ENCODE assay signal across 10 mouse cellular contexts in genomic region chr8:71952489-71952888, GRCm38 (mm10). TPM values are rescaled to one million over a fixed set of nuclear protein-coding genes. Genes with fewer than 3 reads are reported as not detected.
A peak's percentile ranks its signal among the peaks of the same experiment; 100 is the strongest.
DNase-seq lines count a peak whose midpoint lies in the region; ATAC-seq and TF ChIP-seq lines count a peak whose summit lies in the region.
"Had no signal": no experiment of that assay in that cellular context is flagged by ENCODE, and none has a peak within 500 bp of the region (broad histone marks: within the 10 kb centered on the region; RNA-seq: fewer than 3 reads in every experiment).

No protein-coding gene starts in this region.

- H3K9me3 ChIP-seq in hindbrain, embryonic 10.5 days: peaks cover 35% of the 10 kb centered on the region
- no peaks in the 10 kb centered on the region; the same call in 1 of the 2 replicates for H3K9me3 ChIP-seq in hindbrain, embryonic 11.5 days (ENCODE audit: control insufficient read depth, low read length)
- no peaks in the 10 kb centered on the region for H3K9me3 ChIP-seq in MEL (replicated peaks; ENCODE audit: insufficient read depth, low read length)
- H3K9me3 ChIP-seq in limb, embryonic 14.5 days (ENCODE audit: control insufficient read depth, low read length): peaks cover 15% of the 10 kb centered on the region

- H3K27ac ChIP-seq in hindbrain, embryonic 10.5 days: no peak overlapping the region
- H3K27ac ChIP-seq in hindbrain, embryonic 11.5 days (ENCODE audit: low read depth, low read length): no peak overlapping the region
- H3K27ac ChIP-seq in MEL (ENCODE audit: control insufficient read depth, low read depth, low read length): peak overlapping the region; percentile 1; the same call in 1 of the 2 replicates
- no peak overlapping the region for H3K27ac ChIP-seq in limb, embryonic 14.5 days (replicated peaks; ENCODE audit: low read depth, low read length)
- H3K27ac ChIP-seq: left cerebral cortex, adult 2 months had no signal

- H3K27me3 ChIP-seq in hindbrain, embryonic 10.5 days (ENCODE audit: insufficient read depth, poor library complexity, severe bottlenecking): no peaks in the 10 kb centered on the region
- H3K27me3 ChIP-seq in hindbrain, embryonic 11.5 days (ENCODE audit: control insufficient read depth, insufficient read depth, low read length): no peaks in the 10 kb centered on the region
- no peaks in the 10 kb centered on the region for H3K27me3 ChIP-seq in MEL (ENCODE audit: control insufficient read depth in 1 of 2, insufficient read depth in 2 of 2, low read length in 2 of 2)
- no peaks in the 10 kb centered on the region for H3K27me3 ChIP-seq in limb, embryonic 14.5 days (ENCODE audit: control insufficient read depth, insufficient read depth, low read length)

- intact Hi-C loops in gastrocnemius, postnatal 14 days (cut with DNase I; ENCODE audit: low total_unique reads): loop anchor here (5.0 kb wide), 1 partner anchor 35 kb away; no protein-coding TSS in a partner anchor

- no peak for DNase-seq in hindbrain, embryonic 10.5 days (ENCODE audit: low spot score)
- no peak for DNase-seq in hindbrain, embryonic 11.5 days (ENCODE audit: low spot score)
- peak; percentile 6 to 12 for DNase-seq in B cell, adult 2 months
- DNase-seq in MEL (ENCODE audit: low read depth, low spot score): peak; percentile 35
- no peak for DNase-seq in limb, embryonic 14.5 days (ENCODE audit: low spot score)
- no peak for DNase-seq in gastrocnemius, postnatal 14 days
- no peak for DNase-seq in layer of hippocampus, postnatal 14 days (ENCODE audit: low spot score in 2 of 2)
- DNase-seq in lung, postnatal 4 days: no peak

- peak in 1 of 2 experiments; percentile 45; a peak in 1 of 4 replicates for TF ChIP-seq EP300 in MEL (IDR thresholded peaks at IDR 0.05; ENCODE audit: low read depth in 1 of 2, low read length in 2 of 2)

- no peak overlapping the region for H3K4me2 ChIP-seq in hindbrain, embryonic 11.5 days (replicated peaks; ENCODE audit: low read depth, low read length)
- 0 out of 2 replicates have a peak overlapping the region, but pooled peaks have one; percentile 45 for H3K4me2 ChIP-seq in limb, embryonic 14.5 days (replicated peaks; ENCODE audit: low read depth, low read length, severe bottlenecking)

- peaks cover 41% of the 10 kb centered on the region for H3K79me2 ChIP-seq in MEL (ENCODE audit: control insufficient read depth, insufficient read depth, low read length, poor library complexity)

- TF ChIP-seq CTCF in MEL (IDR thresholded peaks at IDR 0.05 in 2 of 3, conservative IDR thresholded peaks at IDR 0.05 in 1 of 3; ENCODE audit: control insufficient read depth in 1 of 3, insufficient read depth in 1 of 3, low read depth in 2 of 3, low read length in 3 of 3, poor library complexity in 1 of 3, severe bottlenecking in 1 of 3): no peak

- no peak for ATAC-seq in hindbrain, embryonic 11.5 days (ENCODE audit: low FRiP score)
- no peak for ATAC-seq in limb, embryonic 14.5 days (ENCODE audit: low FRiP score, low read depth)
- ATAC-seq: activated CD4-positive, CD25-positive, alpha-beta regulatory T cell, adult 4 months had no signal

- peak overlapping the region; percentile 66; the same call in 1 of the 2 replicates for H3K4me3 ChIP-seq in hindbrain, embryonic 10.5 days
- H3K4me3 ChIP-seq in hindbrain, embryonic 11.5 days (ENCODE audit: low read depth, low read length): no peak overlapping the region
- H3K4me3 ChIP-seq in MEL (ENCODE audit: control insufficient read depth in 1 of 2, insufficient read depth in 1 of 2, low read depth in 2 of 2, low read length in 2 of 2): peak overlapping the region in 1 of 2 experiments; percentile 100; a peak in 1 of 4 replicates
- no peak overlapping the region for H3K4me3 ChIP-seq in limb, embryonic 14.5 days (replicated peaks; ENCODE audit: low read length)

- no peak for TF ChIP-seq RAD21 in MEL (IDR thresholded peaks at IDR 0.05; ENCODE audit: low read depth, low read length)

- H3K4me1 ChIP-seq in hindbrain, embryonic 10.5 days (replicated peaks): peaks cover 18% of the 10 kb centered on the region
- no peaks in the 10 kb centered on the region for H3K4me1 ChIP-seq in hindbrain, embryonic 11.5 days (replicated peaks; ENCODE audit: control insufficient read depth, insufficient read depth, low read length)
- peaks cover 7 to 21% of the 10 kb centered on the region in 2 experiments; a peak in 3 of 4 replicates for H3K4me1 ChIP-seq in MEL (ENCODE audit: control insufficient read depth in 1 of 2, insufficient read depth in 2 of 2, low read length in 2 of 2)
- H3K4me1 ChIP-seq in limb, embryonic 14.5 days (ENCODE audit: control insufficient read depth, insufficient read depth, low read length): peaks cover 4% of the 10 kb centered on the region; the same call in 1 of the 2 replicates

- no peak overlapping the region for H3K9ac ChIP-seq in hindbrain, embryonic 11.5 days (ENCODE audit: low read depth, low read length)
- peak overlapping the region; percentile 98; the same call in 1 of the 2 replicates for H3K9ac ChIP-seq in MEL (ENCODE audit: control insufficient read depth, low read depth, low read length, poor library complexity, severe bottlenecking)
- no peak overlapping the region for H3K9ac ChIP-seq in limb, embryonic 14.5 days (ENCODE audit: low read depth, low read length, severe bottlenecking)

- H3K36me3 ChIP-seq in hindbrain, embryonic 10.5 days: peaks cover 38% of the 10 kb centered on the region
- H3K36me3 ChIP-seq in hindbrain, embryonic 11.5 days (ENCODE audit: control insufficient read depth, insufficient read depth, low read length): no peaks in the 10 kb centered on the region
- H3K36me3 ChIP-seq in MEL (ENCODE audit: control insufficient read depth in 1 of 2, insufficient read depth in 2 of 2, low read length in 2 of 2): peaks cover 7 to 26% of the 10 kb centered on the region in 2 experiments; a peak in 3 of 4 replicates
- H3K36me3 ChIP-seq in limb, embryonic 14.5 days (ENCODE audit: control insufficient read depth, insufficient read depth, low read length): 0 out of 2 replicates have a peak, but pooled peaks cover 2% of the 10 kb centered on the region

- TF ChIP-seq POLR2A in MEL (IDR thresholded peaks at IDR 0.05; ENCODE audit: control insufficient read depth in 1 of 2, insufficient read depth in 1 of 2, low read depth in 1 of 2, low read length in 2 of 2, poor library complexity in 1 of 2): no peak
- no peak for TF ChIP-seq POLR2A in limb, embryonic 14.5 days (IDR thresholded peaks at IDR 0.05; ENCODE audit: borderline replicate concordance, extremely low read depth, insufficient read depth, insufficient read length)

- WGBS in hindbrain, embryonic 10.5 days: 96% methylated on average over 1 of the region's 1 CpGs
- WGBS in hindbrain, embryonic 11.5 days: 96% methylated on average over 1 of the region's 1 CpGs
- 91% methylated on average over 1 of the region's 1 CpGs for WGBS in limb, embryonic 14.5 days

TF ChIP-seq in MEL, 35 proteins besides CTCF, POLR2A, EP300 and RAD21 (continues in another document):
- TF ChIP-seq CHD1 (IDR thresholded peaks at IDR 0.05; ENCODE audit: low read depth, low read length) (no peak), GATA1 (IDR thresholded peaks at IDR 0.05; ENCODE audit: low read depth, low read length) (no peak)

RNA-seq across cellular contexts. Expression of gene Zfp961, which starts 1.7 kb away (rescaled TPM):
- polyA plus RNA-seq in hindbrain, embryonic 10.5 days (2016; fragmentation: Nextera tagmentation; extraction: Ambion mirVana): 18.3 and 26.3 TPM in 2 replicates
- polyA plus RNA-seq in hindbrain, embryonic 11.5 days (2014; fragmentation: Nextera tagmentation; extraction: Ambion mirVana): 21.4 and 27.0 TPM in 2 replicates
- total RNA-seq in MEL (2012; rRNA removed): 28.2 and 30.6 TPM in 2 replicates
- 10 to 100 TPM in 1 of 2 experiments, not detected in 1; 26.1 TPM for polyA plus RNA-seq in MEL (2012; ENCODE audit: insufficient read depth in 1 of 2, insufficient read length in 2 of 2, low read depth in 1 of 2, low replicate concordance in 2 of 2, missing spikeins in 1 of 2)
- polyA plus RNA-seq in limb, embryonic 14.5 days (2012; rRNA removed): 15.2 and 18.9 TPM in 2 replicates
- 15.5 and 19.3 TPM in 2 replicates for polyA plus RNA-seq in limb, embryonic 14.5 days (2014; fragmentation: Nextera tagmentation; extraction: Ambion mirVana)
- 1 to 10 TPM; 2.9 to 3.3 TPM for total RNA-seq in gastrocnemius, postnatal 14 days (2021)
- total RNA-seq in layer of hippocampus, postnatal 14 days (2021): 10 to 100 TPM; 17.0 to 17.7 TPM

RNA-seq across cellular contexts. Expression of gene Zfp617, which starts 44.1 kb away (rescaled TPM):
- 31.7 and 34.2 TPM in 2 replicates for polyA plus RNA-seq in hindbrain, embryonic 10.5 days (2016; fragmentation: Nextera tagmentation; extraction: Ambion mirVana)
- 40.2 and 43.5 TPM in 2 replicates for polyA plus RNA-seq in hindbrain, embryonic 11.5 days (2014; fragmentation: Nextera tagmentation; extraction: Ambion mirVana)
- total RNA-seq in MEL (2012; rRNA removed): 12.6 and 14.6 TPM in 2 replicates
- polyA plus RNA-seq in MEL (2012; ENCODE audit: insufficient read depth in 1 of 2, insufficient read length in 2 of 2, low read depth in 1 of 2, low replicate concordance in 2 of 2, missing spikeins in 1 of 2): 10 to 100 TPM in 1 of 2 experiments, not detected in 1; 11.0 TPM
- polyA plus RNA-seq in limb, embryonic 14.5 days (2012; rRNA removed): 11.2 and 14.9 TPM in 2 replicates
- 19.7 and 21.2 TPM in 2 replicates for polyA plus RNA-seq in limb, embryonic 14.5 days (2014; fragmentation: Nextera tagmentation; extraction: Ambion mirVana)
- total RNA-seq in gastrocnemius, postnatal 14 days (2021): 10 to 100 TPM; 17.9 to 18.4 TPM
- 10 to 100 TPM; 25.2 to 31.4 TPM for total RNA-seq in layer of hippocampus, postnatal 14 days (2021)

RNA-seq across cellular contexts. Expression of gene Zfp882, which starts 44.1 kb away (rescaled TPM):
- polyA plus RNA-seq in hindbrain, embryonic 10.5 days (2016; fragmentation: Nextera tagmentation; extraction: Ambion mirVana): 8.6 and 8.7 TPM in 2 replicates
- 9.1 and 12.4 TPM in 2 replicates for polyA plus RNA-seq in hindbrain, embryonic 11.5 days (2014; fragmentation: Nextera tagmentation; extraction: Ambion mirVana)
- total RNA-seq in MEL (2012; rRNA removed): 12.4 and 13.4 TPM in 2 replicates
- polyA plus RNA-seq in MEL (2012; ENCODE audit: insufficient read depth in 1 of 2, insufficient read length in 2 of 2, low read depth in 1 of 2, low replicate concordance in 2 of 2, missing spikeins in 1 of 2): 10 to 100 TPM in 1 of 2 experiments, not detected in 1; 16.1 TPM
- polyA plus RNA-seq in limb, embryonic 14.5 days (2012; rRNA removed): 3.4 and 5.5 TPM in 2 replicates
- polyA plus RNA-seq in limb, embryonic 14.5 days (2014; fragmentation: Nextera tagmentation; extraction: Ambion mirVana): 5.7 TPM in 2 replicates
- 1 to 10 TPM; 1.5 to 2.5 TPM for total RNA-seq in gastrocnemius, postnatal 14 days (2021)
- total RNA-seq in layer of hippocampus, postnatal 14 days (2021): 10 to 100 TPM; 10.9 to 12.8 TPM

RNA-seq across cellular contexts. Expression of gene Cyp4f18, which starts 56.9 kb away (rescaled TPM):
- polyA plus RNA-seq in hindbrain, embryonic 10.5 days (2016; fragmentation: Nextera tagmentation; extraction: Ambion mirVana): 0.50 and 1.0 TPM in 2 replicates
- polyA plus RNA-seq in hindbrain, embryonic 11.5 days (2014; fragmentation: Nextera tagmentation; extraction: Ambion mirVana): 0.56 and 0.94 TPM in 2 replicates
- total RNA-seq in MEL (2012; rRNA removed): 0.08 TPM in 1 of 2 replicates, not detected in the other
- not detected for polyA plus RNA-seq in MEL (2012; ENCODE audit: insufficient read depth in 1 of 2, insufficient read length in 2 of 2, low read depth in 1 of 2, low replicate concordance in 2 of 2, missing spikeins in 1 of 2)
- polyA plus RNA-seq in limb, embryonic 14.5 days (2012; rRNA removed): 0.65 and 0.93 TPM in 2 replicates
- polyA plus RNA-seq in limb, embryonic 14.5 days (2014; fragmentation: Nextera tagmentation; extraction: Ambion mirVana): 0.88 and 2.6 TPM in 2 replicates
- total RNA-seq in gastrocnemius, postnatal 14 days (2021): under 1 TPM in 1 of 2 experiments, not detected in 1; 0.31 TPM
- total RNA-seq in layer of hippocampus, postnatal 14 days (2021): not detected
- total RNA-seq: left cerebral cortex, adult 2 months had no signal

Comparison
In these comparisons a context has a peak if more than half of its experiments do, and no peak if none do; other contexts are left out.
1. DNase-seq: peak in B cell, adult 2 months (2 of 2) and MEL (single experiment); none in hindbrain, embryonic 10.5 days (single experiment), hindbrain, embryonic 11.5 days (single experiment), limb, embryonic 14.5 days (single experiment), gastrocnemius, postnatal 14 days (single experiment), layer of hippocampus, postnatal 14 days (0 of 2) and lung, postnatal 4 days (0 of 2).